Mouse (Mus musculus) regulatory T cell (primary cell): ENCODE data around the gene Pgghg.
"Not testable (repeated sequence)": the region's sequence is repeated elsewhere in the genome, so short reads cannot be mapped to it uniquely, and the experiment has no call there.

Source experiments
- in situ Hi-C: fragments of 300-600 bp; cut with MboI, MseI; formaldehyde crosslinking; loops from one replicate; pipeline ENCODE4 v1.15.1; 2025; ENCODE audit warnings: high pct_unique_total_duplicates

Pgghg gene

GRCm38 (mm10) chr7:140955342-140955741 is 14.2 kb downstream of the Pgghg start:
- in situ Hi-C loops = loop anchor here (5.0 kb wide), 1 partner anchor 92 kb away; no protein-coding TSS in a partner anchor

DNA sequence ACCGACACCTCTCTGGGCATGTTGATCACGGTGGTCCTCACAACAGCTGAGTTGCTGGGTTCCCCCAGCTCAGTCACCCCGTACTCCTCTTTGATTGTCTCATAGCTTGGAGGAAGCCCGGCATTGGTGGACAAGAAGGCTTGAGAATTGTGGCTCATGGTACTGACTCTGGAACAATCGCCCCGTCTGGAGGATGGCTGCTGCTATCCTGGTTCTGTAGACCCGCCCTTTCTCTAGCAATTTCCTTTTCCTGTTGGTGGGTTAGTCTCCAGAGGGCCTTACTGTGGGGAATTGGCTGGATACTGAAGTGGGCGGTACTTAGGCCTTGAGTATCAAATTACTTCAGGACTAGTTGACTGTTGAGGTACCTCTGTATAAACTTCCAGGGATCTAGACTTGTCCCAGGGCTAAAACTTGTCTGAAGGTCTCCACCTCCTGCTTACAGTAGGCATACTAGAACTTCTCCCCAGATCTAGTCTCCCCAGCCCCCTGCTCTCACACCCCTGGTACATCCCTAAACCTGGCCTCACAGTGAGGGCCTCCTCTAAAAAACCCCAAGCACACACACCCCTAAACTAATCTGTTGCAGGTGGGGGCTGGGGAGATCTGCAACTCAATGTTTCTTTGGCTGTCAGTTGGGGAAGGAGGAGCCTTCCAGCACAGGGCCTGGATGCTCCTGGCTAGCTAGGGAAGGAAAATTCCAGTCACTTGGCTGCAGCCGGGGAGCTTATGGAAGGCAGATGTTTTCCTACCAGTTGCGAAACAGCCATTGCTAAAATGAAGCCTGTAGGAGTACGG is 14.8 kb downstream of the Pgghg start, which contains the start of the genes Gm45717 and Ifitm2:
TSS of gene Gm45717 (minus strand) at position 180 of the 798 bp plus-strand sequence.
TSS of gene Ifitm2 (minus strand) at position 230 of the 798 bp plus-strand sequence.
- in situ Hi-C loops = loop anchor here (5.0 kb wide), 1 partner anchor 91 kb away; no protein-coding TSS in a partner anchor

DNA sequence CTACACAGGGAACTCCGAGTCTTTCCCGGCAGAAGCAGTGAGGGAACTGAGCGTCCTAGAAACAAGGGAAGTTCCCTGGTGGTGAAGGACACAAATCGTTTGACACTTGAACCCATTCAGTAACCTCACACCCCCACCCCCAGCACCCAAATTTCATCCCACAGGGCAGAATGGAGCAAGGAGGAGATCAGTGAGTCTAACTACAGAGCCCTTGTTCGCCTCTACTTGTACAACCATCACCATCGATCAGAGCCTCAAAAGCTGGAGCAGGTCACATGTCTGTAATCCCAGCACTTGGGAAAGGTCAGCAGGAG is 15.3 kb downstream of the Pgghg start:
- in situ Hi-C loops = loop anchor here (5.0 kb wide), 1 partner anchor 91 kb away; no protein-coding TSS in a partner anchor

- in situ Hi-C loops = loop anchor here (5.0 kb wide), 1 partner anchor 88 kb away; no protein-coding TSS in a partner anchor
Observed at GRCm38 (mm10) chr7:140959181-140959901, 18.1 kb downstream of the Pgghg start.

DNA sequence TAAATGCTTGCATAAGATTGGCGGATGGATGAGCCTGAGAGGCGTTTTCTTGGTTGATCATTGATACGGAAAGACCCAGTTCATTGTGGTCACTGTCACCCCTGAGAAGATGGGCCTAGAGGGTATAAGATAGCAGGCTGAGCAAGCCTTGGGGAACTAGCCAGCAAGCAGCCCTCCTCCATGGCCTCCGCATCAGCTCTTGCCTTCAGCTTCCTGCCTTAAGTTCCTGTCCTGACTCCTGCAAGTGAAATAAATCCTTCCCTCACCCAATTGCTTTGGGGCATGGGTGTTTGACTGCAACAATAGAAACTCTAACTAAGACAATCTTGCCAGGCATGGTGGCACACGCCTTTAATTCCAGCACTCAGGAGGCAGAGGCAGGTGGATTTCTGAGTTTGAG is 18.8 kb downstream of the Pgghg start:
- in situ Hi-C loops = no loop called here

DNA sequence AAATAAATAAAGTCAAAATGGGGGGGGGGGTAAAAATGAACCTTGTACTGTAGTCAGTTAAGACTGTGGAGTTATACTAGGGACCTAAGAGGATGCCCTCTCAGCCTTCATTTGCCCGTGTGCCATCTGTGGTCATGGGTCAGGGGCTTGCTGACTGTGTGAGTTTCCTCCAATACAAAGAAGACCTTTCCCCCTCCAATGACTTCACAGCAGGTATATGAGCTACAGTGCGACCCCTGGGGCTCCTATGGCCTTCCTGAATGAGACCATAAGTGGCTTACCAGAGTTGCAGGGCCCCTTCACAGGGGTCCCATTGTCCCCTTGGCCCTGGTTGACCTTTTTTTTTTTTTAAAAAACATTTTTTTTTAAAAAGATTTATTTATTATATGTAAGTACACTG is 20.2 kb downstream of the Pgghg start:
- in situ Hi-C loops = no loop called here

DNA sequence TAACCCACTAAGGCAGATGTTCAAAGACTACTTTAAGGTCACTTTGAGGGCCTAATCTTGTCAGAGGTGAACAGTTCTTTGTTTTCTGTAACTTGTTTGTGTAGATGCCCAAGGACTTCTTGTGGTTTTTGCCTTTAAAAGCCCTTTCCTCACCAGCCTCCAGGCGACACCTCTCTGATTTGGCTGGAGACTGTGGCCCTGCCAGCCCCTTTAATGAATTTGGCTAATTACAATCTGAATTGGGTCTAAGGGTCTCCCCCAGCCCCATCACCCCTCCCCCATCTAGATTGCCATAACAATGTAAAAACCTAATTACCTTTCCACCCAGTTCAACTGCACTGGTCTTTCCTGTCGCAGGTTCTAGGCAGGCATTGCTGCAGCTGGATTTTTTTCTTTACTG is 21.5 kb downstream of the Pgghg start:
- in situ Hi-C loops = no loop called here

GRCm38 (mm10) chr7:140966921-140967320 is 25.7 kb downstream of the Pgghg start, which contains the start of gene Ifitm1:
Gene Ifitm1, plus strand, starts transcription at chr7:140967221.
- in situ Hi-C loops = no loop called here

- in situ Hi-C loops = no loop called here
Observed at GRCm38 (mm10) chr7:140967862-140968591, 26.8 kb downstream of the Pgghg start.

DNA sequence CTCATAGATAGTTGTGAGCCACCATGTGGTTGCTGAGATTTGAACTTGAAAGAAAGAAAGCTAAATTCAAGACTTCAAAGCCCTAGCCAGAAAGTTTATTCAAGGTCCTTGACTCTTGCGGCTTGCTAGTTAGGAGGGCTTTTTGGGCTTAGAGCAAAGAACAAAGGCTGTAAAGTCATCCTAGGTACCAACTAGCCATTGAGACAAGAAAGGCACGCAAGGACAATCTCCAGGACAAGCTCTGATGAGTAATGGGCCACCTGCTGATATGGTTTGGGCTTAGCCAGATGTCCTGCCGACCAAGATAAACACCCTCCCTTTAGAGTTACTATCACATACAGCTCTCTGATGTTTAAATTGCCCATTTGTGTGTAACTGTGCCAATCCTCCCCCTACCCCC is 27.5 kb downstream of the Pgghg start:
- in situ Hi-C loops = not testable (repeated sequence)

- in situ Hi-C loops = no loop called here
Observed at GRCm38 (mm10) chr7:140970931-140971330, 29.7 kb downstream of the Pgghg start.

GRCm38 (mm10) chr7:140971479-140972171 is 30.4 kb downstream of the Pgghg start:
- in situ Hi-C loops = no loop called here

DNA sequence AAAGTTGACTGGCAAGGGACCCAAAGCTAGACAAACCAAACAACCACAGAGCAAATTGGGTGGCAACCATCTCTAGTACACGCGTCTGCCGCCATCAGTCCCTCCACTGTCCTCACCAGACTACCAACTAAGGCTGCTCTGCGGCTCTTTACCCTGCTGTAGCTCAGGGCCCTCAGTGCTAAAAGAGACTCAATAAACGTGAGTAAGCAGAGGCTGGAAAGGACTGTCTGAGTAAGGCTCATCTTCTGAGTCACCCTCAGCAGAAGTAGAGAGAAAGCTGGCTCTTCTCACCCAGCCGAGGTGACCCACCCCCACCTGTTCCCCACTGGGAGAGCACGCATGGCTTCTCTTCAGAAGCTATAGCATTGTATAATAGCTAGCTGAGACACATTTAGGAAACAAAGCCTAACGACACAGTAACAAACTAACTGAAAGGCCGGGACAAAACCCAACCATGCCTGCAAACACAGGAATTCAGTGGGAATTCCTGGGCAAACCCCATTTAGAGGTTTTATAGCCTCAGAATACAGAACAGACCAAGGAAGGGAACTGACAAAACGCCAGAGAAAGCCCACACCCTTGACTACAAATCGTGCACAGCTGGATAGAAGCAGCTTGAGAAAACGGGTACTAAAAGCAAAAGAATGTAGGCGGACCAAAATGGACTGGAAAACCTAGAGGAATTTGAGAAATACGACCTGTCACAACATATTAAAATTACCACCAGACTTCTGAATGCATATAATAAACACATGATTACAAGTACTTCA is 32.4 kb downstream of the Pgghg start:
- in situ Hi-C loops = no loop called here

GRCm38 (mm10) chr7:140974940-140975339 is 33.7 kb downstream of the Pgghg start:
- in situ Hi-C loops = no loop called here

GRCm38 (mm10) chr7:140975465-140975864 is 34.3 kb downstream of the Pgghg start:
- in situ Hi-C loops = no loop called here

DNA sequence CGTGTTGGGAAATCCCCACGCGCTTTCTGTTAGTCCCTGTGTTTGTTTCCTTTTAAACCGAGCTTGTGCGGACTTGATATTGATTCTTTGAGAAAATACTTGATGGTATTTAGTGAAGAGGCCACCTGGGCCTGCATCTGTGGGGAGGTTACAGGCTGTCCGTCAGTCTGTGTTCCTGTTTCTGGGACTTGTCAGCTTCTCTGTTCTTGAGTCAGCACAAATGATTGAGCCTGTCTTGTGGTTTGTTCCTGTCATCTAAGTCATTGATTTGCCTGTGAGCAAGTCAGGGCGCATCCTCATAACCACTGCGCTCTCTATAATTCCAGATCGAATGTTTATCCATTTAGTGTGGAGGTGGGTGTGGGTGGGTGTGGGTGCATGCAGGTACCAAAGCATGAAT is 35.5 kb downstream of the Pgghg start:
- in situ Hi-C loops = not testable (repeated sequence)

- in situ Hi-C loops = no loop called here
Observed at GRCm38 (mm10) chr7:140981704-140982103, 40.5 kb downstream of the Pgghg start.

- in situ Hi-C loops = no loop called here
Observed at GRCm38 (mm10) chr7:140982971-140983370, 41.8 kb downstream of the Pgghg start.

DNA sequence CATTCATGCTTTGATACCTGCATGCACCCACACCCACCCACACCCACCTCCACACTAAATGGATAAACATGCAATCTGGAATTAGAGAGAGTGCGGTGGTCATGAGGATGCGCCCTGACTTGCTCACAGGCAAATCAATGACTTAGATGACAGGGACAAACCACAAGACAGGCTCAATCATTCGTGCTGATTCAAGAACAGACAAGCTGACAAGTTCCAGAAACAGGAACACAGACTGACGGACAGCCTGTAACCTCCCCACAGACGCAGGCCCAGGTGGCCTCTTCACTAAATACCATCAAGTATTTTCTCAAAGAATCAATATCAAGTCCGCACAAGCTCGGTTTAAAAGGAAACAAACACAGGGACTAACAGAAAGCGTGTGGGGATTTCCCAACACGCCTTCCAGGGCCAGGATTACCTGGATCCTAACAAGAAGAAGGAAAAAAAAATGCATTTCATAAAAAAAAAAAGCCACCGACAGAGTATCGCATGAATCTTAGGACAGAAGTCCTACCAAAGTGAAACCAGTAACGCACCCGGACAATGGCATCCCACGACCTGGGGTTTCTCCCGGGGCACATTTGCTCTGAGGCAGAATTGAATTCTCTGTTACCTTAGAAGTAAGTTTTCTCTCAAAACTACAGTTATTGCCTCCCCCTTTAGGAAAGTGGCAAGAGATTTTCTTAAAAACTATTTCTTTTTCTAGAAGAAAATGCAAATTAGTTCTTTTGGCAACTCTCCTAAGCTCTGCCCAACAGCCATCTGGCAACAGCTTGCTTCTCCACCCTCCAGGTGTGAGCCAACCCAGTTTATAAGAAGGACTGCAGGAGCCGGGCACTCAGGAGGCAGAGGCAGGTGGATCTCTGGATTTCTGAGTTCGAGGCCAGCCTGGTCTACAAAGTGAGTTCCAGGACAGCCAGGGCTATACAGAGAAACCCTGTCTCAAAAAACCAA is 46.3 kb downstream of the Pgghg start:
- in situ Hi-C loops = no loop called here
